Mouse (Mus musculus) granulocyte monocyte progenitor cell, adult 5-6 weeks (primary cell): ENCODE results near the gene Gabarapl1. TPM values are rescaled to one million over a fixed set of nuclear protein-coding genes. Genes with fewer than 3 reads are reported as not detected.

Source experiments
- ATAC-seq: replicated peaks from 2 replicates; pipeline ENCODE4 v1.8.0; 2016; ENCODE audit warnings: mild to moderate bottlenecking, moderate TSS enrichment, inconsistent platforms; ENCODE audit not compliant: poor library complexity, severe bottlenecking
- total RNA-seq, 2 experiments: library from RNA; stranded (forward) in 1 of 2; stranded (reverse) in 1 of 2; fragments of 200-712, 200-1000 nt in 1 of 2; fragments of >200 nt in 1 of 2; fragmentation: Nextera tagmentation in 1 of 2; gene quantifications; 2 replicates each; pipeline ENCODE4 v1.2.3; 2014 to 2017

Gene Gabarapl1
- total RNA-seq (2014; fragmentation: Nextera tagmentation) (37.4 and 45.0 TPM in 2 replicates), total RNA-seq (2017) (39.8 and 76.6 TPM in 2 replicates)

DNA sequence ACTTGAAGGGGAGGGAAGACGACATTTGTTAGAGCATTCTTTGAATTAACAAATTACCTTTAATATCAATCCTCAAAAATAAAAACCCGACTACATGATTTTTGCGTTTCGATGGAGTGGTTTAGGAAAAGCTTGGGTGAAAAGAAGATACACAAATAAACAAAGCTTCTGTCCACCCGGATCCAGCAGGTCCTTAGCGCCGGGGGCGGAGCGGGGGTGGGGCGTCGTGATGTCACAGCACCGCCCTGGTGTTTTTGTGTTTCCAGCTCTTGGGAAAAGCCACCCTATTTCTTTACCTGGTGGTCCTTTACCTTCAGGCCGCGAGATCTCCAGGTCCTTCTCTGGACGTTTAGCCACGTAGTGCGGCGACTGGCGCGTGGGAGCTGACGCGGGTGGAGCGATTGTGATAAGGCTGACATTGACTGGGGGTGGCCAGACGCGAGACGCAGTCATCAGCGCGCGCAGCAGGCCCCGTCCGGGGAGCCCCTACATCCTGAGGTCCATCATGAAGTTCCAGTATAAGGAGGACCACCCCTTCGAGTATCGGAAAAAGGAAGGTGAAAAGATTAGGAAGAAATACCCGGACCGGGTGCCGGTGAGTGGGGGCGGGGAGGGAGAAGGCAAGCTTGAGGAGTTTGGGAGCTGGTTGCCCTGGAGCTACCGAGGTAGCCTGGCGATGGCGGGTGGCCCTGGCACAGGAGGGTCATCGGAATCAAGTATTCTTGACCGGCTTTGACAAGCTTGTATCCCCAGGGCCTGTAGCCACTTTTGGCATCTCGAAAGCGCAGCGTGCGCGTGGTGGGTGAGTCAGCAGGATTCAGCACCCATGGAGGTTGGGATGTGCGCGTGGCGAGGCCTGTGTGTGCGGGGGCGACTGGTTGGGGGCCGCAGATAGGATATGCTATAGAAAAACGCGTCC lies at the start of gene Gabarapl1:
Gene Gabarapl1 (plus strand): TSS at position 219 of the 919 bp plus-strand sequence.
- peak; percentile 65 for ATAC-seq

GRCm38 (mm10) chr6:129494924-129495323 lies 38.0 kb upstream of the Gabarapl1 start:
- peak; percentile 82 for ATAC-seq

DNA sequence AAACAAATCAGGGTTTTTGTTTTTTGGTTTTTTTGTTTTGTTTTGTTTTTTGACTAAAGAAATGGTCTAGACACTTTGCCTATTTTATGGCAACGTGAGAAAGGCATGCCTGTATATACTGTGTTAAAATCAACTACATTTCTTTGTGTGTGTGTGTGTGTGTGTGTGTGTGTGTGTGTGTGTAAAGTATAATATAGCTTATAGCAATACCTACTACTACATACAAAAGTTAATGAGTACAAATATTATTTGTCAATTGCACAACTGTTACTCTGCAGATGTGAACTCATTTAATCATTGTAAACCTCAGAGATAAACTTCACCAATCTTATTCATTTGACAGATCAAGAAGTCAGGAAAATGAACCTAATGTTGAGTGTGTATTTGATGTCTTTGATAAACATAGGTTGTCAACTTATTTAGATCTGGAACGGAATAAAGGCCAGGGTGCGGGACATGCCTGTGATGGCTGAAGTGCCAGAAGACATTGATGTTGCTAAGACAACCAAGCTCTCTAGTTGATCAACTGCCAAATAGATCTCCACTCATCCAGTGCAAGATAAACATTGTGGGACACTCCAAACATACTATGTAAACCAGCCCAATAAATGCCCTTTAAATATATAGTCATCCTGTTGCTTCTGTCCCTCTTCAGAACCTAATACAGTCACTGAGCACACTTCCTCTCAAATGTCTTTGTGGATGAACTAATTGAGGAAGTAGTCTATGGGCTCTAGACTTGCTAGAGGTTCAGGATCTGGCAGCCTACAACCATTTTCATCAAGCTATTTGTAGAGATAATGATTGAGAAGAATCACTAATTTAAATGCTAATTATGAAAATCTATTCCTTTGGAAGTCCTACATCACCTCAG lies 35.4 kb upstream of the Gabarapl1 start:
- peak; percentile 70 for ATAC-seq

DNA sequence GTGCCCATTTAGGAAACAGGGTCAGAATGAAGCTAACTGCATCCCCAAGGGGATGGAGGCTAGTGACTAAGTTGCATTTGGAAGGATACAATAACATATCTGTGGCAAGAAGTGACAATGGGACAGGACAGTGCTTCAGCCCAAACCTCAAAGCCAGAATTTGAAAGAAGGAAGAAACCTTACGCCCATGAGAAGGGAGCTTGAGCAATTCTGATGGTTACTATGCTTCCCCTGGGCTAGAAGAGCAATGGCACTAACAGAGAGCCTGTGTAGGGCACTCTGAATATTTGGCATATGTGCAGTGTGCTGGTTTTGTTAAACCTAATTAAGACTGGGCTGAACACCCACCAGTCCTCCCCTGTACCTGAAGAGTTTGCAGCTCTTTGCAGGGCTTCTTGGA lies 33.4 kb upstream of the Gabarapl1 start:
- ATAC-seq = peak; percentile 67

DNA sequence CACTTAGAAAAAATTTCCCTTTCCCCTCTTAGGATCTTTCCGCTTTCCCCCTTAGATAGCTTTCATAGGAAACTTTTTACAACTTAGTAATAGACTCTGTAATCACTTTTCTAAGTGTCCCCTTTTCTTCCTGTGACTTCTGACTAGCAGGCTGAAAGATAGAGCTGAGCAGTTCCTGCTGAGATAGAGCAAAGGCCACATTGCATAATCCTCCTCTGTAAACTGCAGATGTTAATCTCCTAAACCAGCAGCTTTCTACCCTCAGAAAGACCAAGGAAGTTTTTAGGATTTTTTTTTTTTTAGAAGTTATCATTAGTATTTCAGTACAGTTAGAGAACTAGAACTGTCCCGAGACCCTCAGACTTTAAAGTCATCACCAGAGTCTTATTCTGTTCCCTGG lies 29.5 kb upstream of the Gabarapl1 start:
- ATAC-seq = no peak

DNA sequence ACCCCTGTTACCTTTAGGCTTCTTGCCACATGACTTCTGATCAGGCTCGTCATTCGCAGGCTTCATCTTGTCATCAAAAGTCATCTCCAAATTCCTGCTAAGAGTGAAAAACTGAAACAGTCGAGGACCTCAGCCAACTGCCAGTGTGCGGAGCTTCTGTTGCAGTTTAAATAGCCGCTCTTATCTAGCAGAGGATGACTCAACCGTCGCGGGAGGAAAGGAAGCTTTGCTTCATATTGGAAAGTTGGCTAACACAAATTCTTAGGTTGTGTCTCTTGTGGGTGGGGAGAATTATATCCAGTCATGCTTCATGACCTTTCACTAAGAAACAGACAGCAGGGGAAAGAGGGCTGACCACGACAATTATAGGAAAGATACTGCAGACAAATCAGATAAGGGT lies 25.9 kb upstream of the Gabarapl1 start, which contains the start of gene Olr1:
Gene Olr1 (minus strand): TSS at position 142 of the 400 bp plus-strand sequence.
- ATAC-seq = peak; percentile 91

GRCm38 (mm10) chr6:129510120-129510911 lies 22.6 kb upstream of the Gabarapl1 start:
- no peak for ATAC-seq

DNA sequence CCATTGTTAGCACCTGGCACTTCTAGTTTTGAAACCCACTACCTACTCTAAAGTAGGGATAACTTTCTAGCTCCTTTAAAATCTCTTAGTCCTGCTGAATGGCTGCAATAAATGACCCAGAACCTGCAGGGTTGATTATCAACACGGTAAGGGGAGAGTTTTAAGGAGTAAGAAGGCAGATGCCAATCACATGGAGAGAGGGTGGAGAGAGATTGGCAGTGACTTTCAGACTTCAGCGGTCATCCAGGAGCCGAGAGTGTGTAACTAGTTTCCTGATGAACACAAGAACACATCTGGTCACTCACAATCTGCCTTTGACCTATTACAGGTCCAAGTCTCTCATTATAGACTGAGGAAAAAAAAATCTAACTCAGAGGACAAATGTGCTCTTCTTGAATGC lies 20.6 kb upstream of the Gabarapl1 start, which contains the start of gene Tmem52b:
Gene Tmem52b (plus strand): TSS at position 189 of the 400 bp plus-strand sequence.
- no peak for ATAC-seq

DNA sequence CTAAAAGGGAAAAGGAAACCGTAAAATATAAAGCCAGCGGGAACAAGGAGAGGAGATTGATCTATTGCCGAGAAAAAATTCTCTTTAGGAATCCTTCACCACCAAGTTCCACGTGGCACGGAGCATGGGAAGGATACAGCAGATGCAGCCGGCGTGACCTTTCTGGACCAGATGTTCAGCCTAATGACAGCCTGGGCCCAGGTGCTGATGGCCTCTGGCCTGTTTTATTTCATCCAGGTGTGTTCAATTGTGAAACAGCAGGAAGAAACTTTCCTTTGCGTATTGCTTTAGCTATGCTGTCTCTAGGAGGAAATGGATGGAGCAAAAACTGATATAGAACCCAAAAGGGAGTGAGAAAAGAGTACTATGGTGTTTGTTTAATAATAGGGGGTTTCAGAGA lies 20.1 kb upstream of the Gabarapl1 start:
- no peak for ATAC-seq

DNA sequence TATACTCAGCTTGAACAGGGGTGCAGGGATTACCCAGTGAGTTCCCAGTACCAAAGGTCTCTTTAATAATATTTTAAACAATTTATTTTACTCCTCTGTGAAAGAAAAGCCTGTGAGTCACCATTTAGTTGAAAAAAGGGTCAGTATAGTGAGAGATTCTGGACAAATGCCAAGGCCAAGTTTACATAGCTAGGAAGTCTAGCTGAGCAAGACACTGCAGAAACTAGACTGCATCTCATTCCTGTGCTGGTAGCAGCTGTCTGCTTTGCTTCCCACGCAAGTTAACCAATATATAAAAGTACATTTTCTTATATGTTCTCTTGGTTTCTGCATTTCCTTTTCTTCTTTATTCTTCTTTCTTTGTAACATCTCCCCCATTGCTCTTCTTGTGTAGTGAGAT lies 19.6 kb upstream of the Gabarapl1 start:
- ATAC-seq = no peak

- ATAC-seq = peak; percentile 23
Measured at GRCm38 (mm10) chr6:129514376-129514775, 18.6 kb upstream of the Gabarapl1 start.

GRCm38 (mm10) chr6:129515068-129515467 lies 17.9 kb upstream of the Gabarapl1 start:
- ATAC-seq = peak; percentile 80

DNA sequence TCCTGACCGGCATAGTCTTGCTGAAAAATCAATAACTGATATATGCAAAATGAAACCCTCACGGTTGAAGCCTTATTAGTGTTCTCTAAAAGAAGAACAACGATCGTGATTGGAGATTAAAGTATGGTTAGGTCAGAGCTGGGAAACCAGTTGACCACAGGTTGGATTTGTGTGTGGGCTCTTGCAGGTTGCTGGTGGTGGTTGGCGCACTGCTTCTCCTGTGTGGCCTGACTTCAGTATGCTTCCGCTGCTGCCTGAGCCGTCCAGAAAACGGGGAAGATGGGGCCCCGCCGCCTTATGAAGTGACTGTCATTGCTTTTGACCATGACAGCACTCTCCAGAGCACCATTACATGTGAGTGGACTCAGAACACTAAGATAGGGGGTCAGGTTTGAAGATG lies 16.6 kb upstream of the Gabarapl1 start:
- ATAC-seq = peak; percentile 39

DNA sequence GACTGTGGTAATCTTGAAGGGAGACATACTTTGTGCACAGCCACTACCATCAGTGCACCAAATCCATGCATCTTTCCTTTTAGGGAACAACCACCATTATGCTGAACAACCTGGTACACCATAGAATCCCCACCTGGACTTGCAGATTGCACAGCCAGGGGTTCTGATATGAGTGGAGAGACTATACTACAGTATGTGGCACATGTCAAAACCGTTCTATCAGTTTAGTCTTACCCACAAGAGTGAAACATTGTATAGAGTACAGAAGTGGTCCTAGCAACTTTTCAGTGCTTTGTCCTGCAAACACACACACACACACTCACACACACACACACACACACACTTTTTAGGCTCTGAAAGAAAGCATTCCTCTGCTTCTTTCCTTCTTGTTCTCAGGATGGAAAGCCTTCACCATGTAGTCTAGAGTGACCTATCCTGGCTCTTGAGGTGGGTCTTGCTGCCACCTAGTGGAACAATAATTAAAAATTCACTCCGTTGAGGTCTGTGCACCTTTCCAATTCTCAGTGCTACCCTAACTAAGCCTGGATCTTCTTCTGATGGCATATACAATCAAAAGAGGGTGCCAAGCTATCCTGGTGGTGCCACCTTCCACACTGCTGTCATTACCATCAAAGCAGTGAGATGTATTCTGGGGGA lies 15.1 kb upstream of the Gabarapl1 start:
- peak; percentile 37; the same call in 1 of the 2 replicates for ATAC-seq

DNA sequence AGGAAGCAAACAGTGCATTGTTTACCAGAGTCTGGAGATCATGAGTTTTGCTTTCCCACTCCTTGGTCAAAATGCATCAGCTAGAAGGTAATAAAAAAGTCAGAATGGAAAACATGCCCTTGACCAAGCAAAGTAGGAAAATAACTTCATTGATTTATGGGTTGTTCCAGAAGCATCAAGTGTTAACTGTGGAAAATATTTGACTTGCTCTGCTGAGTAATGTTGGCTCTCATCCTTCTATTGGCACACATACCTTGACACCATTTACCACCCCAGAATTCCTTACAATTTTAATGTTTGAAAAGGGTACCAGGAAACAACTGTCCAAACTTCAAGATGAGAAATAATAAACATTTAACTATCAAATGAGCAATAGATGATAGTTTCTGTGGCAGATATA lies 6.9 kb upstream of the Gabarapl1 start:
- ATAC-seq = no peak

- no peak for ATAC-seq
Measured at GRCm38 (mm10) chr6:129527416-129527815, 5.5 kb upstream of the Gabarapl1 start.

GRCm38 (mm10) chr6:129529605-129530004 lies 3.4 kb upstream of the Gabarapl1 start:
- no peak for ATAC-seq

DNA sequence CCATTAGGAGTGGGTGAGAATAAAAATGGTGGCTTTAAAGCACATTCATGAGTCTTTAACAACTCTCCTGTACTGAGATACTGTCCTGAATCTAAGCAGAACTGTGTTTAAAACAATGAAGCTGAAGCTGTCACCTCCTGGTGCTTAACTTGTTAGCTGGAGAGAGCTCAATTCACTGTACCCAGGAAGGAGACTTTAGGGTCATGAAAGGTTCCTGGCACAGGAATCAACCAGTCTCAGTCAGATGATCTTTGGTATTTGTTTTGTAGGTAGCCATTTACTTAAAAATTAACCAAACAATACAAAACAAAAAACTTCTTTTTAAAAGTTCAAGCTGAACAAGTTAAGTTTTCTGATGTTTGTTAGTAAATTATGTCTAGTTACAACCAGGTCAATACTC lies 2.7 kb upstream of the Gabarapl1 start:
- no peak for ATAC-seq

DNA sequence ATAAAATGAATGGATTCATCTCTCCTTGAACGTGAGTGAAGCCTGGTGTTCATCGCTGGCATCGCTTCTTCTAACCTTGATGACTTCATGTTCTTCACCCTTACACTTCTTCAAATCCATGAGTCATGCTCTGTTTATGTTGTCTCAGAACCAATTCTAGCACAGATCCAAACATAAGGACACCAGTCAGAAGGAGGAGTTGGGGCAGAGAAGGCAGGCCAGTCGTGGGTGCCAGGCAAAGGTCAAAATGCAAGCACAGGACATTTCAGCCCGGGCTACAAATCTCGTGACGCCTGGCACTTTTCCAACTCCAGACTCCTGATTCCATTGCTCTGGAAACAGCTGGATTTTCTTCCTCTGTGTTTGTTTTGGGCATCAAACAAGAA lies 411 bp upstream of the Gabarapl1 start:
- ATAC-seq = peak; percentile 19; the same call in 1 of the 2 replicates
